Mouse (Mus musculus) thymus, adult 2 months (tissue): Measurements from ENCODE around the gene Zbtb20.

Experiments used
- CTCF ChIP-seq: fragments of 200-500 bp; IDR thresholded peaks from 2 replicates; pipeline ENCODE4 v1.5.1; 2012; ENCODE audit warnings: mild to moderate bottlenecking, control low read depth, low read length, moderate library complexity, borderline replicate concordance; ENCODE audit not compliant: control insufficient read depth, poor library complexity, insufficient read depth; ENCODE audit errors: extremely low read depth
- POLR2A ChIP-seq: fragments of 200-500 bp; IDR thresholded peaks from 2 replicates; pipeline ENCODE4 v1.6.1; 2012; ENCODE audit warnings: mild to moderate bottlenecking, low read length, control low read depth, moderate library complexity; ENCODE audit not compliant: control insufficient read depth, poor library complexity, insufficient read depth; ENCODE audit errors: extremely low read depth

DNA sequence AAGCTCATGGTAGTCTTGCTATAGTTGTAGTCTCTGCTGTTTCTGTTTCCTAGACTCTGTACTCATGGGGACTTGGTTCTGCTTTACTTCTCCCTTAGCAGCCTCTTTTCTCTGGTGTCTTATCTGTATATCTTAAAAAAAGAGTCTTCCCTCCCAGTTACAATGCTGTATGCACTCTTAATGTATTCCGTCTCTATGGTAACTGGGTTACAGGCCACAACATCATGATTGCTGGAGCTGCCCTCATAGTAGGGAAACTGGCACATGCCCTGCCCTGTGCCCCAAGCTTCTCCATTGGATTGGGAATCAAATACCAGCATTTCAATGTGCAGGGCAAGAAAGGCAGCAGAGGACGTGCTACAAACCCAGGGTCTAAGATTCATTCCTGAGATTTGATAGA lies 567.4 kb downstream of the Zbtb20 start:
- TF ChIP-seq POLR2A (no peak), CTCF (no peak)
